8 mouse cellular contexts compared by ENCODE assay signal in the genomic region with DNA sequence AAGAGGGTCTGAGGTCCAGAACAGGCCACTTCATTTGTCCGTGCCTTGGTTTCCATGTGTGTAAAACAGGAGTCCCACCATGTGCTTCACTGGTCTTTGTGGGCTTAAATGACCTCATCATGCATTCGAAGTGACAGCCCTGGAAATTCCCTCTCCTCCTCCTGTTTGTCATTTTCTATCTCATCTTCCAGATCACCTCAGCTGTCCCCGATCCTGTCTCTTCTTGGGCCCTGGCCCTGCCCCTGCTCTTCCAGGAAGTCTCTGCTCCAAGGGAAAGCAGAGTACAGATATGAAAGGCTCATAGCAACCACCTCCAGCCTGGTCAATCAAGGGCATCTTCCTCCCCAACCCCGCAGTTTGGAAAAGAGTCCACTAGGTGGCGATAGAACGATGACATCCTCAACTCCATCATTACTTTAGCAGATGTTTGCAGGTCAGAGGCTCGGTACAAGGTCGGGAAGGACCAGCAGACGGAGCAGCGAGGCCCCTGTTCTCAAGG. TPM values are rescaled to one million over a fixed set of nuclear protein-coding genes. Genes with fewer than 3 reads are reported as not detected.
DNase-seq lines count a peak whose midpoint lies in the region; ATAC-seq lines count a peak whose summit lies in the region.

No protein-coding gene starts in this region.

- peak; percentile 42 for DNase-seq in gastrocnemius, adult 18-20 months (ENCODE audit: low spot score)
- DNase-seq in gastrocnemius, postnatal 25 days, result no peak
- peak; percentile 49 for DNase-seq in urinary bladder, postnatal 14 days (ENCODE audit: low spot score)
- no peak for DNase-seq in urinary bladder, postnatal 10 days (ENCODE audit: low spot score)
- peak; percentile 76 to 84 for DNase-seq in cerebellum, postnatal 10 days
- no peak for DNase-seq in layer of hippocampus, adult 8-10 months (ENCODE audit: low spot score in 2 of 2)

- ATAC-seq in inflammation-experienced regulatory T-cells, adult 6 months, result peak; percentile 30
- peak; percentile 56 for ATAC-seq in monocyte, adult 5-6 weeks (replicated peaks; ENCODE audit: insufficient number of reproducible peaks, low FRiP score, low TSS enrichment, poor library complexity, severe bottlenecking)

RNA-seq across cellular contexts. Expression of a gene that starts 10.5 kb away (rescaled TPM):
- total RNA-seq in gastrocnemius, adult 18-20 months (2021), result 10 to 100 TPM; 21.9 to 28.0 TPM
- total RNA-seq in gastrocnemius, postnatal 25 days (2021), result 10 to 100 TPM; 22.5 to 25.6 TPM
- polyA plus RNA-seq in inflammation-experienced regulatory T-cells, adult 6 months (2017; shearing (Covaris generic)), result 10 to 100 TPM; 14.2 to 25.0 (median 24.0) TPM
- 1.6 to 6.3 TPM (median 5.0 TPM) in 3 replicates for total RNA-seq in monocyte, adult 5-6 weeks (2017)
- 10 to 100 TPM; 25.5 to 33.4 (median 30.7) TPM for total RNA-seq in layer of hippocampus, adult 8-10 months (2022)

RNA-seq across cellular contexts. Expression of a gene that starts 41.6 kb away (rescaled TPM):
- 1 to 10 TPM; 2.0 to 2.3 TPM for total RNA-seq in gastrocnemius, adult 18-20 months (2021)
- total RNA-seq in gastrocnemius, postnatal 25 days (2021), result 1 to 10 TPM; 2.8 to 3.4 TPM
- polyA plus RNA-seq in inflammation-experienced regulatory T-cells, adult 6 months (2017; shearing (Covaris generic)), result 1 to 10 TPM; 7.5 to 9.2 (median 8.5) TPM
- total RNA-seq in monocyte, adult 5-6 weeks (2017), result 8.4 to 16.8 TPM (median 14.3 TPM) in 3 replicates
- total RNA-seq in layer of hippocampus, adult 8-10 months (2022), result 10 to 100 TPM in 1 of 4 experiments, 1 to 10 TPM in 3; 9.4 to 10.6 (median 9.7) TPM

RNA-seq across cellular contexts. Expression of a gene that starts 47.7 kb away (rescaled TPM):
- 1 to 10 TPM; 4.1 to 4.5 TPM for total RNA-seq in gastrocnemius, adult 18-20 months (2021)
- 1 to 10 TPM; 4.0 to 4.6 TPM for total RNA-seq in gastrocnemius, postnatal 25 days (2021)
- 10 to 100 TPM; 39.3 to 50.3 (median 44.6) TPM for polyA plus RNA-seq in inflammation-experienced regulatory T-cells, adult 6 months (2017; shearing (Covaris generic))
- total RNA-seq in monocyte, adult 5-6 weeks (2017), result 18.7 to 27.2 TPM (median 21.9 TPM) in 3 replicates
- 10 to 100 TPM in 3 of 4 experiments, 1 to 10 TPM in 1; 9.1 to 12.0 (median 11.4) TPM for total RNA-seq in layer of hippocampus, adult 8-10 months (2022)

Comparison
In these comparisons a context has a peak if more than half of its experiments do, and no peak if none do; other contexts are left out.
1. DNase-seq: peak in gastrocnemius, adult 18-20 months (single experiment), urinary bladder, postnatal 14 days (single experiment) and cerebellum, postnatal 10 days (2 of 2); none in gastrocnemius, postnatal 25 days (single experiment), urinary bladder, postnatal 10 days (single experiment) and layer of hippocampus, adult 8-10 months (0 of 2).